Mouse (Mus musculus) erythroblast, embryonic 14.5 days (primary cell): ENCODE measurements around the gene Wdr34. TPM values are rescaled to one million over a fixed set of nuclear protein-coding genes. Genes with fewer than 3 reads are reported as not detected.

Source experiments
- H3K27me3 ChIP-seq: 2 replicates; pipeline ENCODE4 v1.6.1; 2012; ENCODE audit warnings: inconsistent platforms; ENCODE audit not compliant: control insufficient read depth
- H3K36me3 ChIP-seq: 2 replicates; pipeline ENCODE4 v1.6.1; 2012; ENCODE audit warnings: mild to moderate bottlenecking, inconsistent platforms; ENCODE audit not compliant: control insufficient read depth
- H3K4me1 ChIP-seq: 2 replicates; pipeline ENCODE4 v1.6.1; 2012; ENCODE audit warnings: inconsistent platforms; ENCODE audit not compliant: control insufficient read depth
- H3K4me3 ChIP-seq: replicated peaks from 2 replicates; pipeline ENCODE3; 2012; ENCODE audit warnings: moderate library complexity, mild to moderate bottlenecking, inconsistent platforms
- H3K9me3 ChIP-seq: 2 replicates; pipeline ENCODE4 v1.6.1; 2012; ENCODE audit warnings: low read length, inconsistent platforms, mixed read lengths; ENCODE audit not compliant: control insufficient read depth
- GATA1 ChIP-seq: IDR thresholded peaks from 2 replicates; pipeline ENCODE4 v1.6.1; 2012; ENCODE audit warnings: low read length, inconsistent platforms, mixed read lengths
- TAL1 ChIP-seq: IDR thresholded peaks from 3 replicates; pipeline ENCODE4 v1.6.1; 2012; ENCODE audit warnings: low read length, inconsistent platforms, mixed read lengths
- polyA plus RNA-seq: library from polyadenylated mRNA; stranded (reverse); fragments of >175 nt; gene quantifications from 2 replicates; pipeline ENCODE4 v1.2.3, GENCODE M21; 2012

The Wdr34 gene
- polyA plus RNA-seq, 1 experiment: 0.69 TPM

GRCm38 (mm10) chr2:30067962-30068361 is 19.3 kb upstream of the Wdr34 start:
- TF ChIP-seq GATA1 (no peak), TAL1 (no peak)
- Histone ChIP-seq H3K9me3 (no peaks in the 10 kb centered on the region), H3K27me3 (no peaks in the 10 kb centered on the region), H3K36me3 (peaks cover 42% of the 10 kb centered on the region), H3K4me1 (peaks cover 47% of the 10 kb centered on the region), H3K4me3 (peak overlapping the region; percentile 86)

GRCm38 (mm10) chr2:30067031-30067888 is 18.6 kb upstream of the Wdr34 start:
- peaks cover 54% of the 10 kb centered on the region for H3K4me1 ChIP-seq

GRCm38 (mm10) chr2:30066046-30066901 is 17.6 kb upstream of the Wdr34 start:
- Histone ChIP-seq H3K4me1 (peaks cover 64% of the 10 kb centered on the region), H3K36me3 (peaks cover 30% of the 10 kb centered on the region), H3K9me3 (no peaks in the 10 kb centered on the region), H3K4me3 (peak overlapping the region; percentile 86), H3K27me3 (peaks cover 4% of the 10 kb centered on the region)
- no peak for TF ChIP-seq GATA1
- no peak for TF ChIP-seq TAL1

More at GRCm38 (mm10) chr2:30067031-30067888, 18.6 kb upstream of the Wdr34 start:
- peaks cover 35% of the 10 kb centered on the region for H3K36me3 ChIP-seq
- H3K9me3 ChIP-seq: no peaks in the 10 kb centered on the region
- peak overlapping the region; percentile 86 for H3K4me3 ChIP-seq
- TF ChIP-seq GATA1 (no peak), TAL1 (no peak)
- no peaks in the 10 kb centered on the region for H3K27me3 ChIP-seq

DNA sequence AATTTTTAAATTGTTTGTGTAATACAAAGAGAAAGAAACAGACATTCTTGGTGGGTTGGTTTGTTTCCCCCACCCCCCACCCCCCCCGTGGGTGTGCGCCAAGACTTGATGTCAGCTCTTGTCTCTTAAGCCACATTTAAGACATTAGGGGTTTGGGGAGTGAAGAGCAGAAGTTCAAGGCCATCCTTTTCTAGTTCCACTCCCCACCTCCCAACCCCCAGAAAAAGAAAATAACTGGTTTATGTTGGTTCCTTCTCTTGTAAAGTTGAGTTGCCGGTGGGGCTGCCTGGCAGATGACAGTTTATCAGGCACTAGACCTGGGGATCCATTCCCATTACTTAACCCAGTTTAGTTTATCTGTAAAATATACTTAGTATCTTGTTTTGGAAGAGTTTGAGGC is 15.6 kb upstream of the Wdr34 start:
- Histone ChIP-seq H3K9me3 (no peaks in the 10 kb centered on the region), H3K4me1 (peaks cover 68% of the 10 kb centered on the region), H3K4me3 (peak overlapping the region; percentile 18), H3K27me3 (peaks cover 4% of the 10 kb centered on the region), H3K36me3 (peaks cover 15% of the 10 kb centered on the region)
- TF ChIP-seq GATA1 (no peak), TAL1 (no peak)

GRCm38 (mm10) chr2:30063791-30064190 is 15.1 kb upstream of the Wdr34 start:
- peaks cover 66% of the 10 kb centered on the region for H3K4me1 ChIP-seq
- H3K4me3 ChIP-seq: peak overlapping the region; percentile 75
- H3K27me3 ChIP-seq: peaks cover 4% of the 10 kb centered on the region
- TF ChIP-seq GATA1 (no peak), TAL1 (no peak)
- no peaks in the 10 kb centered on the region for H3K9me3 ChIP-seq
- peaks cover 10% of the 10 kb centered on the region for H3K36me3 ChIP-seq

DNA sequence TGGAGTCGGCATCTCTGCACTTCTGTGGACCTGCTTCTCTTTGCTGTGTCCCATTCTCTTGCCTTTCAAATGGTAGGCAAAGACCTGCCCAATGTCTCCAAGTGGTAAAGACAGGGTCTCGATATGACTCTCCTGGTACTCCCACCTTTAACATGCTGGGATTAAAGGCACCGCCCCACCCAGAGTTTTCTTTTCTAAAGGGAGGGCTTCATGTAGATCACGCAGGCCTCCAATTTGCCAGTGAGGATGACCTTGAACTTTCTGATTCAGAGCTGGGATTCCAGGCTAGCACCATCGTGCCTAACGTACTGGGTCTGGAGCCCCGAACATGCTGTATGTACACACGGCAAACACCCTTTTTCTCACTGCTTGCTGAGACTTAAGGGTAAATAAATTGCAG is 14.6 kb upstream of the Wdr34 start:
- no peaks in the 10 kb centered on the region for H3K9me3 ChIP-seq
- H3K4me1 ChIP-seq: peaks cover 63% of the 10 kb centered on the region
- TF ChIP-seq GATA1: no peak
- no peak for TF ChIP-seq TAL1
- peaks cover 4% of the 10 kb centered on the region for H3K36me3 ChIP-seq
- peak overlapping the region; percentile 75 for H3K4me3 ChIP-seq
- peaks cover 4% of the 10 kb centered on the region for H3K27me3 ChIP-seq

DNA sequence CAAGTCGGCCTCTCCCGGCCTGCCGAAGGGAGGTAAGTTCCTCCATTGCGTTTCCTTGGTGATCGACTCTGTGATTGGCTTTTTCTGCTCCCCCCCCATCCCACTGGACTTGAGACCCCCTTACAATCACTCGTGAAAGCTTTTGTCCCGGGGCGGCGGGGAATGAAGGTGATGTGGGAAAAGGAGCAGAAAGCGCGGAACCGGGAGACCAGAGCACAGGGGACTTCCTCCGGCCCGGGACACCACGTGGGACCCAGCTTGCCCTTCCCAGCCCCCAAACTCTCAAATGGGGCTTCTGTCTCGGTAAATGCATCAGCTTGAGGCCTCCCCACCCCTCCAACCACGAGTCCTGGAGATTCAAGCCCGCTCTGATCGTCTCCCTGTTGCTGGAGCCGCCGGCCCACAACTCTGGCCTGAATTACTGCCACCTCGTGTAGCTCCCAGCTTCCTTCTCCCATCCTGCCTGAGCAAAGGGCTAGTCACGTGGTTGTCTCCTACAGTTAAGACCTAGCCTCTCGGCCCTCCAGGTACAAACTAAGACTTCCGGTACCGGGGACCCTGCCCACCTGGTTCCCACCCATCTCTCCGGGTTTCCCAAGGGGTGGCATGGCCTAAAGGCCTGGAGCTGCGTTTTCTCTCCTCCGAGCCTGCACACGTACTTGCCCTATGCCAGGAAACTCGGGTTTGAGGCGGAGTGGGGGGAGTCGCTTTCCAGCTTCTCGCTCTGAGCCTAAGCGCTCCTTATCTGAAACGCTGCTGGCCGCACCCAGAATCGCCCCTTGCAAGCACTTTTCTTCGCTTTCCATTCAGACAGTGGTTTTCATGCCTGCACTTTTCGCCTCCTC is 13.8 kb upstream of the Wdr34 start:
- Histone ChIP-seq H3K27me3 (peaks cover 4% of the 10 kb centered on the region), H3K4me3 (peak overlapping the region; percentile 75), H3K36me3 (no peaks in the 10 kb centered on the region), H3K9me3 (no peaks in the 10 kb centered on the region), H3K4me1 (peaks cover 59% of the 10 kb centered on the region)
- no peak for TF ChIP-seq TAL1
- peak; percentile 77 for TF ChIP-seq GATA1
